Mouse (Mus musculus) CH12.LX (cell line): ENCODE data around the gene Gemin2. TPM values are rescaled to one million over a fixed set of nuclear protein-coding genes. Genes with fewer than 3 reads are reported as not detected.
"Not testable (repeated sequence)": the region's sequence is repeated elsewhere in the genome, so short reads cannot be mapped to it uniquely, and the experiment has no call there.

Source experiments
- DNase-seq: peaks from one replicate; pipeline ENCODE4 v3.0.0-alpha.2; 2013; ENCODE audit errors: extremely low read depth
- H3K27ac ChIP-seq: 2 replicates; pipeline ENCODE4 v1.5.1; 2012; ENCODE audit warnings: low read depth, mild to moderate bottlenecking, control low read depth, moderate library complexity; ENCODE audit not compliant: insufficient read depth
- H3K27me3 ChIP-seq: replicated peaks from 2 replicates; pipeline ENCODE3; 2012; ENCODE audit warnings: inconsistent platforms
- H3K36me3 ChIP-seq, 2 experiments: replicated peaks in 1 of 2; 2 replicates each; pipeline versions ENCODE3 to v1.6.1; 2012; ENCODE audit warnings: inconsistent platforms in 1 of 2, low read length in 1 of 2, mild to moderate bottlenecking in 1 of 2, mixed read lengths in 1 of 2, moderate library complexity in 1 of 2; ENCODE audit not compliant: control insufficient read depth in 1 of 2, insufficient read depth in 1 of 2
- H3K4me1 ChIP-seq, 2 experiments: 2 replicates each; pipeline ENCODE4 v1.6.1; 2012; ENCODE audit warnings: inconsistent platforms in 1 of 2, moderate library complexity in 1 of 2; ENCODE audit not compliant: insufficient read depth in 2 of 2, control insufficient read depth in 1 of 2
- H3K4me2 ChIP-seq: 2 replicates; pipeline ENCODE4 v1.6.1; 2012; ENCODE audit warnings: low read depth, mild to moderate bottlenecking, control low read depth; ENCODE audit not compliant: poor library complexity, insufficient read depth, severe bottlenecking
- H3K4me3 ChIP-seq, 3 experiments: fragments of 150-350 bp in 1 of 3; sonication (generic) in 1 of 3; replicated peaks in 1 of 3; 2 replicates each; pipeline versions ENCODE3 to v1.5.1; 2011 to 2012; ENCODE audit warnings: low read depth in 2 of 3, low read length in 2 of 3, mild to moderate bottlenecking in 2 of 3, moderate library complexity in 2 of 3, control low read depth in 1 of 3, improper control_type of control experiment in 1 of 3, inconsistent platforms in 1 of 3, mixed read lengths in 1 of 3; ENCODE audit not compliant: poor library complexity in 1 of 3
- H3K79me2 ChIP-seq: replicated peaks from 2 replicates; pipeline ENCODE4 v1.6.1; 2012; ENCODE audit warnings: mild to moderate bottlenecking, moderate library complexity; ENCODE audit not compliant: control insufficient read depth, poor library complexity, insufficient read depth, severe bottlenecking; ENCODE audit errors: extremely low read depth
- H3K9ac ChIP-seq: 2 replicates; pipeline ENCODE4 v1.6.1; 2012; ENCODE audit warnings: low read depth, mild to moderate bottlenecking, control low read depth, moderate library complexity; ENCODE audit not compliant: insufficient read depth
- H3K9me3 ChIP-seq: replicated peaks from 2 replicates; pipeline ENCODE3; 2012; ENCODE audit warnings: low read length, inconsistent platforms, mixed read lengths
- CHD1 ChIP-seq: IDR thresholded peaks from 2 replicates; pipeline ENCODE4 v1.6.1; 2012; ENCODE audit warnings: low read depth, low read length, improper control_type of control experiment, inconsistent platforms
- CHD2 ChIP-seq: IDR thresholded peaks from 2 replicates; pipeline ENCODE4 v1.6.1; 2011; ENCODE audit warnings: low read length, improper control_type of control experiment
- E2F4 ChIP-seq: IDR thresholded peaks from 2 replicates; pipeline ENCODE4 v1.6.1; 2011; ENCODE audit warnings: low read depth, low read length, improper control_type of control experiment; ENCODE audit not compliant: insufficient replicate concordance
- ELF1 ChIP-seq: IDR thresholded peaks from 2 replicates; pipeline ENCODE4 v1.6.1; 2014; ENCODE audit warnings: low read depth, mild to moderate bottlenecking, inconsistent platforms, low read length, improper control_type of control experiment
- EP300 ChIP-seq: IDR thresholded peaks from 2 replicates; pipeline ENCODE4 v1.6.1; 2011; ENCODE audit warnings: low read length, improper control_type of control experiment
- GABPA ChIP-seq: IDR thresholded peaks from 2 replicates; pipeline ENCODE4 v1.6.1; 2012; ENCODE audit warnings: low read depth, low read length, improper control_type of control experiment, inconsistent platforms; ENCODE audit not compliant: insufficient replicate concordance
- IRF4 ChIP-seq: IDR thresholded peaks from 2 replicates; pipeline ENCODE4 v1.6.1; 2014; ENCODE audit warnings: low read depth, mild to moderate bottlenecking, inconsistent platforms, low read length, improper control_type of control experiment
- JUN ChIP-seq: IDR thresholded peaks from 2 replicates; pipeline ENCODE4 v1.6.1; 2011; ENCODE audit warnings: low read depth, mild to moderate bottlenecking, low read length, improper control_type of control experiment, moderate library complexity; ENCODE audit not compliant: insufficient read depth
- JUND ChIP-seq: conservative IDR thresholded peaks from 2 replicates; pipeline ENCODE4 v1.6.1; 2011; ENCODE audit warnings: low read depth, low read length, improper control_type of control experiment
- MAZ ChIP-seq: IDR thresholded peaks from 2 replicates; pipeline ENCODE4 v1.6.1; 2012; ENCODE audit warnings: low read depth, mild to moderate bottlenecking, inconsistent platforms, low read length, improper control_type of control experiment, moderate library complexity
- MEF2A ChIP-seq: IDR thresholded peaks from 2 replicates; pipeline ENCODE4 v1.6.1; 2014; ENCODE audit warnings: low read depth, mild to moderate bottlenecking, inconsistent platforms, low read length, improper control_type of control experiment, borderline replicate concordance
- MXI1 ChIP-seq: IDR thresholded peaks from 2 replicates; pipeline ENCODE4 v1.6.1; 2011; ENCODE audit warnings: mild to moderate bottlenecking, low read depth, low read length, improper control_type of control experiment
- POLR2A ChIP-seq: IDR thresholded peaks from 2 replicates; pipeline ENCODE4 v1.6.1; 2011; ENCODE audit warnings: low read depth, mild to moderate bottlenecking, improper control_type of control experiment, low read length
- RAD21 ChIP-seq: IDR thresholded peaks from 2 replicates; pipeline ENCODE4 v1.6.1; 2011; ENCODE audit warnings: low read depth, mild to moderate bottlenecking, low read length, improper control_type of control experiment, moderate library complexity
- TBP ChIP-seq: conservative IDR thresholded peaks from 2 replicates; pipeline ENCODE4 v1.6.1; 2011; ENCODE audit warnings: low read depth, low read length, improper control_type of control experiment
- UBTF ChIP-seq: IDR thresholded peaks from 2 replicates; pipeline ENCODE4 v1.6.1; 2012; ENCODE audit warnings: low read depth, mild to moderate bottlenecking, inconsistent platforms, low read length, improper control_type of control experiment, moderate library complexity
- USF1 ChIP-seq: IDR thresholded peaks from 2 replicates; pipeline ENCODE4 v1.6.1; 2014; ENCODE audit warnings: low read depth, mild to moderate bottlenecking, inconsistent platforms, low read length, improper control_type of control experiment
- USF2 ChIP-seq: conservative IDR thresholded peaks from 2 replicates; pipeline ENCODE4 v1.6.1; 2011; ENCODE audit warnings: low read depth, low read length, improper control_type of control experiment
- dilution Hi-C: fragments of 300-500 bp; cut with MboI; formaldehyde crosslinking; loops from 2 replicates; pipeline ENCODE4 v1.14.3; 2020; ENCODE audit warnings: low sequenced_read_pairs; ENCODE audit not compliant: extremely low pct_unique_long_range_greater_than_20kb, extremely low pct_ligation_motif_present
- in situ Hi-C: fragments of 300-500 bp; cut with MboI; formaldehyde crosslinking; loops from 3 replicates; pipeline ENCODE4 v1.14.3; 2019; ENCODE audit warnings: low sequenced_read_pairs, low pct_ligation_motif_present, low pct_unique_long_range_greater_than_20kb, mixed read lengths
- polyA plus RNA-seq: library from polyadenylated mRNA; unstranded; fragments of >175 nt; gene quantifications from 2 replicates; pipeline ENCODE4 v1.2.1, GENCODE M21; 2012; ENCODE audit warnings: low read depth; ENCODE audit not compliant: insufficient read length
- total RNA-seq, 2 experiments: library from RNA; depleted of rRNA; stranded (reverse); fragments of 300-350 nt in 1 of 2; fragments of >200 nt in 1 of 2; gene quantifications; 2 replicates each; pipeline ENCODE4 v1.2.3; 2012 to 2014

The Gemin2 gene
- total and polyA plus RNA-seq, 3 experiments, result 19.6 to 36.7 (median 23.8) TPM

DNA sequence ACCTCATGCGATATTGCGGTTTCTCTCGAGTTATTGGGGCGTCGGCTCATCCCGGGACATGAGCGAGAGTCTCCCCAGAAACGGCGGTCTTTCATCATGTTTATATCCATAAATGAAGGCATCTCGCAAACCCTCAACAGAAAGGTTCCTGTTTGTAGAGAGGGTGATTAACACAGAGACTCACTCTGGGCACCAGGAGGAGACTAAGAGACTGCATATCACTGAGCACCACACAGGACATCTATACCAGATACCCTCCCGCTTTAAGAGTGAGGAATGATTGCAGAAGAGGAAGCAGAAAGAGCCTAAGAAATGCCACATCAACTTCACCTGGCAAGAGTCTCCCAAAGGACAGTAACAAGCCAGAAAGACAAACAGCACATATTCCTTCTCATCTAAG lies 43.0 kb downstream of the Gemin2 start:
- no peak overlapping the region for H3K4me3 ChIP-seq
- H3K9me3 ChIP-seq, result no peaks in the 10 kb centered on the region
- no peaks in the 10 kb centered on the region for H3K27me3 ChIP-seq
- no peak for TF ChIP-seq USF2
- no peak for TF ChIP-seq IRF4
- TF ChIP-seq POLR2A, result no peak
- no peak for TF ChIP-seq JUND
- TF ChIP-seq MAZ, result no peak
- no peak for TF ChIP-seq USF1
- no peak for TF ChIP-seq GABPA
- TF ChIP-seq MEF2A, result no peak
- TF ChIP-seq CHD2, result no peak
- no peak for TF ChIP-seq UBTF
- no peak for TF ChIP-seq JUN
- TF ChIP-seq TBP, result no peak
- no peak for TF ChIP-seq MXI1
- TF ChIP-seq CHD1, result no peak
- TF ChIP-seq E2F4, result no peak
- TF ChIP-seq ELF1, result no peak
- no peak for TF ChIP-seq RAD21
- H3K9ac ChIP-seq, result no peak overlapping the region
- peaks cover 78% of the 10 kb centered on the region for H3K79me2 ChIP-seq
- dilution Hi-C loops, result no loop called here
- no peak overlapping the region for H3K27ac ChIP-seq
- H3K36me3 ChIP-seq, result peaks cover 20 to 62% of the 10 kb centered on the region in 2 experiments
- H3K4me2 ChIP-seq, result no peak overlapping the region
- DNase-seq, result no peak
- H3K4me1 ChIP-seq, result peaks cover 19 to 69% of the 10 kb centered on the region in 2 experiments
- in situ Hi-C loops, result loop anchor here (25.0 kb wide), 1 partner anchor 156 kb away; the partner anchor contains the start of gene Fbxo33

DNA sequence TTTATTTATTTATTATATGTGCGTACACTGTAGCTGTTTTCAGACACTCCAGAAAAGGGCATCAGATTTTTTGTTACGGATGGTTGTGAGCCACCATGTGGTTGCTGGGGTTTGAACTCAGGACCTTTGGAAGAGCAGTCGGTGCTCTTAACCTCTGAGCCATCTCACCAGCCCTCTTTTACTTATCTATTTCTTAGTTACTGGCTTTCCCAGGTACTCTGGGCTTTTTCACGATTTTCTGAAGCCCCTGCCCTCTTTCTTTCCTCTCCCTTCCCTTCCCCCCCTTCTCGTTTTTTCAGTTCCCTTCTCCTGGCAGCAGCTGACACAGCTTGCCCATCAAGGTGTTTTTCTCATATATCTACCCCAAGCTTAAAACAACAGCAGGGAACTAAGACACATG lies 45.0 kb downstream of the Gemin2 start:
- not testable (repeated sequence) for H3K4me3 ChIP-seq
- TF ChIP-seq TBP, result peak; percentile 66; the same call in 1 of the 2 replicates
- peak; percentile 12; the same call in 1 of the 2 replicates for TF ChIP-seq EP300
- TF ChIP-seq IRF4, result peak; percentile 50; the same call in 1 of the 2 replicates
- TF ChIP-seq, all 38 proteins: peak for 3; not testable (repeated sequence) for 35
- DNase-seq, result peak; percentile 48
- in situ Hi-C loops, result loop anchor here (25.0 kb wide), 1 partner anchor 154 kb away; the partner anchor contains the start of gene Fbxo33
- peaks cover 15 to 46% of the 10 kb centered on the region in 2 experiments for H3K36me3 ChIP-seq
- dilution Hi-C loops, H3K9ac ChIP-seq, H3K27ac ChIP-seq, H3K4me2 ChIP-seq, H3K9me3 ChIP-seq, H3K27me3 ChIP-seq: not testable (repeated sequence)
- peaks cover 66% of the 10 kb centered on the region for H3K79me2 ChIP-seq
- H3K4me1 ChIP-seq, result peaks cover 12 to 61% of the 10 kb centered on the region in 2 experiments
